Mouse (Mus musculus) spleen, adult 18-20 months (tissue): ENCODE results near the gene Tsga10.
"Not testable (repeated sequence)": the region's sequence is repeated elsewhere in the genome, so short reads cannot be mapped to it uniquely, and the experiment has no call there.

Experiments used
- DNase-seq, 2 experiments: peaks; one replicate each; pipeline ENCODE4 v3.0.0; 2022; ENCODE audit warnings: mixed read lengths in 2 of 2

The Tsga10 gene

DNA sequence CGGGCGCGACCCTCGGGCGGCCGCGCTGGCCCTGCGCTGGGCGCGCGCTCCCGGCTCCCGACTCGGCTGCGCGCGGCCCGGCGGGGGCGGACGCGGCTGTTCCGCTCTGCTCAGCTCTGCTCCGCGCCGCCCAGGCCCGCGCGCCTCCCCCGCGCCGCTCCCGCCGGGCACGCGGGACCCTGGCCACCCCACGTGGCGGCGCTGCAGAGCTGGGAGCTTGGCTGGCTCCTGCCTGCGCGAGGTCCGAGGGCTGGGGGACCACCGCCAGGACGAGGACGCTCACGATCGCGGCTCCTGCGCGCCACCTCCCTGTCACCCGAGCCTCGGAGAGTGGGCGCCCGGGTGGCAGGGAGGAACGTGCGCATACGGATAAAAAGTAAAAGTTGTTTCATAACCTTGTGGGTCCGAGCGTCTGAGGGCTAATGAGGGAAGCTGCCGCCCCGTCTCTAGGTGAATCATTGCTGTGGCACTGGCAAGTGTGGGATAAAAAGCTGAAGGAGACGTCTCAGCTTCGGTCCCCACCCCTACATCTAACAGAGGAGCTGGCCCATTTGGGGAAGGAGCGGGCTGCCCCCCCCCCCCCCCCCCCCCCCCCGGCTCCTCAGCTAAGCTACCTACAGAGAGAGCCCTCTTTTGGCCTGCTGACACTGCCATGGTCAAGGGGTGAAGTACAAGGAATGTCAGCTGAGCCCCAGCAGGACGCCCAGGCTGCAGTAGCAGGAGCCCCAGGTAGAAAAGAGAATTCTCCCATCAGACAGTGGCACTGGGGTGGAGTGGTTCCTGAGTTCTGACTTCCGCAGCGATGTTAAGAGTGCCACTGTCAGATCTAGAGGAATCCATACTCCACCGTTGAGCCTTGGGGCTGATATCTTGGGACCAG lies 146.2 kb downstream of the Tsga10 start, which contains the start of gene 2010300C02Rik:
Gene 2010300C02Rik (minus strand): TSS at position 325 of the 880 bp plus-strand sequence.
- peak in 1 of 2 experiments; percentile 19 for DNase-seq

DNA sequence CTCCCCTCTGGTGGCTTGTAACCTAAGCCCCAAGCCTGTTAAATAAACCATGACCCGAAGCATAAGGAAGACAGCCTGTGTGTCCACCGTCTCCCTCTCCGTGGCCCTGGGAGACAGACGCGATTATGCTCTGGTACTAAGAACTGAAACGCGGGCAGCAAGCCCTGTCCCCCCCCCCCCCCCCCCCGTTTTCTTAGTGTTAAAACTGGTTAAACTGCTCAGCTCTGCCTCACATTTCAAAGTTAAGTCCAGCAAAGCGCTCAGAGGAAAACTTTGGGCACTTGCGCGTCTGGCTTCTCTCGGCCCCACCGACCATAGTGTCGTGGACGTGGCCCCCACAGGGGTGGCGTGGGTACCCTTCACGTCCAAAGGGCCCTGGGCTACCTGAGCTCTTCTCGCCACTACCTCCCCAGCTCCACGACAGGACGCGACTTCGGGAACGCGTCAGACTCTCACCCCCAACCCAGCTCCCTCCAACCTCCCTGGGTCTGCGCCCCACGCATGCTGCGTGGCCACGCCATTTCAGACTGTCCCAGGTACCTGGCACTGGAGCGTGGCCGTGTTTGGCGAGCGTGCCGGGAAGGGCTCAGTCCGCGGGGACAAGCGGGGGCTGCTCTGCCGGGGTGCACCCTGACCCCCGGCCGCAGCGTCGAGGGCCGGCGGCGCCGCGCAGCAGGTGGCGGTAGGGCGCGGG lies 147.1 kb downstream of the Tsga10 start:
- DNase-seq, result no peak

DNA sequence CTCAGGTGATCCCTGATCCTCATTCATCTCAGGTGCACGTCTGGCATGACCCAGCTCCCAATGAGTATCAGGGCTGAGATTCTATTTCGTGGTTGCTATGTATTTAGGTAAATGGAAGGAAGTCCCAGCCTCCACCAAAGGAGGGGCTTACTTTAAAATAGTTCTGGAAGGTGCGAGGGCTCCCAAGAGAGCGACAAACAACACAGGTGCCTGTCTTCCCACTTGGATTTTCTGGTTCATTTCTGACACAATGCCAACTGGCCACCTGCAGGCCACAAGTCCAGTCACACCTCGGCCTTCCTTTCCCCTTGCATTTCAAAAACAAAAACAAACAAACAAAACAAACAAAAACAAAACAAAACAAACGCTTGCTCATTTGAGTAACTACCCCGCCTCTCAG lies 147.7 kb downstream of the Tsga10 start:
- DNase-seq, result no peak

DNA sequence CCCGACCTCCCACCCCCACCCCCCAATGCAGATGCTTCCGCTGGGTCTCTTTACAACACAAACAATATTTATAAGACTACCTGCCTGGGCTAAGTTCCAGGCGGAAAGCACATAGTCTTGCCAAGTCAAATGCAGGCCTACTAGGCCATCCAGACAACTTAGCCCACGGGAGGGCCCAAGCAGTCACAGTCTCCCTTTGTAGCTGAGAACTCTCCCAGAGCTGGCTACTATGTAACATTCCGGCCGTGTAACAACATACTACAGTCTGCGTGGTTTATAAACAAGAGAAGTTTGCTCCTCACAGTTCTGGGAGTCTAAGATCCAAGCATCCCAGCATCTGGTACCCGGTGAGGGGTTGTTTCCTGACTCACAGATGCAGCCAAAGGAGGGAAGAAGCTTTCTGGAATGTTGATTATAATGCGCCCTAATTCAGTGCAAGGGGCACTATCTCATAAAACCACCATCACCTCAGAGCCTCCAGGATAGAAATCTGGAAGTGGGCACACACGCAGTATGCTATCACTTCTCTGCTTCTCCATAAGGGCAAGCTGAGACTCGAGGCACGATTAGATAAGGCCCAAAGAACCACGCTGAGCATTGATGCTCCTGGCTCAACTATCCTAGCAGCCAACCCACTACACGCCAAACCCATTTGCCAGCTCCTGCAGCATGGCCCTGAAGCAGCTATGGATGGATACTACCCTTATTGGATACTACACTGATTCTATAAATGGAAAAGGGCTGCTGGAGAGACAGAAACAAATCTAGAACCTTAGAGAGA lies 148.6 kb downstream of the Tsga10 start:
- no peak for DNase-seq

DNA sequence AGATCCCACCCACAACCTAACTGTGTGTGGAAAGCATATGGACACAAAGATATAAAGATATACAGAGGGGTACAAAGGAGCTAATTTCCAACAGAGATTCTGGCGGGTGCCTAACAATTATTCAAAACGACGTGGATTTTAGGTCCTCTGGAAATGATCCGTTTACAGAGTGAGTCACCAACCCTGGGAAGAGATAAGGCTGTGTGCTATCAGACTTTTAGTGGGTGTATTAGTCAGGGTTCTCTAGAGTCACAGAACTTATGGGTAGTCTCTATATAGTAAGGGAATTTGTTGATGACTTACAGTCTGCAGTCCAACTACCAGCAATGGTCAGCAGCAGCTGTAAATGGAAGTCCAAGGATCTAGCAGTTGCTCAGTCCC lies 153.9 kb downstream of the Tsga10 start:
- DNase-seq, result not testable (repeated sequence)

DNA sequence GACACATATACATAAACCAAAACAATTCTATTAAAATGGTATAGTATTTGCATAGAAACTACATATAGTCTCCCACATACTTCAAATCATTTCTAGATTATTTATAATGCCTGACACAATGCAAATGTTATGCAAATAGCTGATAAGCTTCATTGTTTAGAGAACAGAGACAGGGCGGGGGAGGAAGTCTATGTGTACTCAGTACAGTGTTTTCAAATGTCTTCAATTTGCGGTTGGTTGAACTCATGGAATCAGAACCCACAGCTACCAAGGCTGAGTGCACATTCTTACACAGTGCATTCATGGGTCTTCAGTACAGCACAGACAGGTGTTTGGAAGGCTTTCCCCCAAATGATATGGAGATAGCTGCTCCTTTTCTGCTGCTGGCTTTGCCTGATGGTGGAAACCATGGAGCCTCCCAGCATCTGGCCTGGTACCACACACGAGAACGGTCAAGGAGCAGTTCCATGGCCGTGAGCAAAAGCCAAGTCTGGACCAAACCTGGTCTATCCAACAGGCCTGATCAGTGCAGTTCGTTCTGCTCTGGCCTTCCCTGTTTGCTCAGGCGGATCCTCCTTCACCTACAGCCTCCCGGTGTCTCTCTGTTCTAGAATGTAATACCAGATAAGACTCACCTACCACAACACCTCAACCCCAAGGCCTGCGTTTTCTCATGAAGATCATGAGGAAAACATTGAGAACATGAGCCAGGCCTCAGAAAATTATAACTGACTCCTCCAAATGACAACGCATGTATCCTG lies 154.5 kb downstream of the Tsga10 start:
- DNase-seq, result no peak

DNA sequence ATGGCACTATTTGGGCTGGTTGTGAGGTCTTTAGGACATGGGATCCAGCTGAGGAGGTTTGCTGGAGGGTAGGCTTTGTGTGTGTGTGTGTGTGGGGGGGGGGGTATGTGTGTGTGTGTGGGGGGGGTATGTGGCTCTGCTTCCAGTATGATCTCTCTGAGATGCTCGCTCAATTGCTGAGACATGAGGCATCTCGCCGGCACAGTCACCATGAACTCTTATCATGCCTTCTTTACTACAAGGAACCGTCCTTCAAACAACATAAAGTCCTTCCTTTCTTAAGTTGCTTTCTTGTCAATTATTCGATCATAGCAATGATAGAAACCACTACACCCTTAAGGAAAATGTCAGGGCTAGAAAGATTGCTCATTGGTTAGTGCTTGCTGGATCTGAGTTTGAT lies 155.1 kb downstream of the Tsga10 start:
- no peak for DNase-seq

DNA sequence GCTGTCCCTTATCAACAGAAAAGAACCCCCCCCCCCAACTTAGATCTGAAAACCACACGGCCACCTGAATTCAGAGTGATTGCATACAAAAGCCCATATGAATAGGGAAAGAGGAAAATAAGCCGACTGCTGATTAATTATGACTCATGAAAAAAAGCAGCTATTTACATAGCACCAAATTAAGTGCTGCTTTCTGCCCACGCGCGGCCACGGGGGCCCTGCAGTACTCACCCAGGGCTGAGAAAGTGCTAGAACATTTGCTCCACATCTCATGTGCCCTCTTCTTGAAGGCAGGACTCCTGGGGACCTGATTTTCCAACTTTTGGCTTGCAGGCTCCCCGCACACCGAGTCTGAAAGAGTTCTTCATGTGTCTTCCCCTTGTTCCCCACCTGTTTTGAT lies 156.5 kb downstream of the Tsga10 start:
- DNase-seq, result no peak

DNA sequence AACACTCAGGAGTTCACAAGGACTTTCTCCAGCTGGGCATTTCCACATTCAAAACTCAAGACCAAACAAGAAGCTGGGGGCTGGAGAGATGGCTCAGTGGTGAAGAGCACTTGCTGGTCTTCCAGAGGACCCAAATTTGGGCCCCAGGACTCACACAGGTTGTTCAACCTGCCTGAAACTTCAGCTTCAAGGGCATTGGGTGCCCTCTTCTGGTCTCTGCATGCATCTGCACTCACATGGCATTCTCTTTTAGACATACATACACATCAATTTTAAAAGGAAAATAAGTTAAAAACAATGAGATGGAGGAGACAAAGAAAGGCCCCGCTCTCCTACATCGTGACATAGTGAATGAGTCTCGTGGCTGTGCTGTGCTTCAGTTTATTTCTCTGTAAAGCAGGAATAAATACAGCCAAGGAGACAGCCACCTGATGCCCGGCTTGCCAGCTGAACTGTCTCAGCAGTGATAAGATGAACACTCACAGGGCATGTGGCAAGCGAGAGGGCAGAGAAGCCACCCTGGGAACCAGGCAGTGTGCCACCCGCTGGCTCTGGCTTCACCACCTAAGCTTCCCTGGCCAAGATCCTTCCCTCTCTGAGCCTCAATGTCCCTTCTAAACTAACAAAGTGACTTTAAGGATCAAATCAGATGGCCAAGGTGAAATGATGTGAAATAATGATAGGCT lies 157.8 kb downstream of the Tsga10 start:
- DNase-seq, result no peak
